Comparison of ENCODE assay signal across 30 mouse cellular contexts in genomic region chr6:30569331-30569730, GRCm38 (mm10). TPM values are rescaled to one million over a fixed set of nuclear protein-coding genes. Genes with fewer than 3 reads are reported as not detected.
DNase-seq lines count a peak whose midpoint lies in the region; ATAC-seq and TF ChIP-seq lines count a peak whose summit lies in the region.
"Had no signal": no experiment of that assay in that cellular context is flagged by ENCODE, and none has a peak within 500 bp of the region (broad histone marks: within the 10 kb centered on the region; RNA-seq: fewer than 3 reads in every experiment).

No protein-coding gene starts in this region.

- intact Hi-C loops in left cerebral cortex, postnatal 36 days (cut with DNase I), result no loop called here

- no peak for TF ChIP-seq CTCF in hindbrain, postnatal 0 days (IDR thresholded peaks at IDR 0.05; ENCODE audit: low read depth)
- TF ChIP-seq CTCF in cortical plate, adult 2 months (IDR thresholded peaks at IDR 0.05; ENCODE audit: extremely low read depth, insufficient read depth, low read length), result no peak

- no peaks in the 10 kb centered on the region for H3K9me3 ChIP-seq in hindbrain, embryonic 13.5 days
- H3K9me3 ChIP-seq in hindbrain, postnatal 0 days (ENCODE audit: low read length), result no peaks in the 10 kb centered on the region
- H3K9me3 ChIP-seq: kidney, embryonic 15.5 days; liver, embryonic 15.5 days; lung, embryonic 15.5 days; megakaryocyte, embryonic 14.5 days; midbrain, embryonic 15.5 days had no signal

- peaks cover 21% of the 10 kb centered on the region for H3K4me1 ChIP-seq in hindbrain, embryonic 13.5 days (replicated peaks)
- H3K4me1 ChIP-seq in hindbrain, postnatal 0 days (ENCODE audit: insufficient read depth, low read length), result peaks cover 9% of the 10 kb centered on the region; the same call in 1 of the 2 replicates
- H3K4me1 ChIP-seq in cortical plate, adult 2 months (ENCODE audit: control insufficient read depth, insufficient read depth, low read length), result peaks cover 16% of the 10 kb centered on the region
- H3K4me1 ChIP-seq: liver, embryonic 15.5 days; megakaryocyte, embryonic 14.5 days had no signal

- WGBS in hindbrain, embryonic 13.5 days, result 82% methylated on average over 10 of the region's 10 CpGs
- 76% methylated on average over 10 of the region's 10 CpGs for WGBS in hindbrain, postnatal 0 days

- no peaks in the 10 kb centered on the region for H3K27me3 ChIP-seq in hindbrain, embryonic 13.5 days
- H3K27me3 ChIP-seq in hindbrain, postnatal 0 days (ENCODE audit: insufficient read depth, low read length), result no peaks in the 10 kb centered on the region
- H3K27me3 ChIP-seq: kidney, embryonic 15.5 days; liver, embryonic 15.5 days; lung, embryonic 15.5 days; midbrain, embryonic 15.5 days had no signal

- no peak for ATAC-seq in hindbrain, embryonic 13.5 days (ENCODE audit: low FRiP score)
- ATAC-seq in hindbrain, postnatal 0 days, result no peak
- ATAC-seq: forebrain, postnatal 0 days; intestine, postnatal 0 days; midbrain, embryonic 15.5 days had no signal

- no peak for DNase-seq in hindbrain, postnatal 0 days (ENCODE audit: low spot score)
- DNase-seq in left cerebral cortex, postnatal 36 days (ENCODE audit: low spot score in 2 of 2), result peak; percentile 56 to 65
- DNase-seq in left cerebral cortex, adult 8-10 months (ENCODE audit: low spot score in 2 of 2), result no peak
- peak; percentile 75 for DNase-seq in brain, adult 2 months (ENCODE audit: low read depth, low spot score)
- no peak for DNase-seq in adipocyte (ENCODE audit: low spot score)
- no peak for DNase-seq in embryo, embryonic 11 days
- DNase-seq: adrenal gland, postnatal 10 days; cerebellum, adult 2 months; cerebellum, postnatal 25 days; forebrain, postnatal 0 days; gastrocnemius, postnatal 36 days; kidney, postnatal 36 days; liver; lung, postnatal 36 days; thymus, postnatal 25 days had no signal

- no peaks in the 10 kb centered on the region for H3K36me3 ChIP-seq in hindbrain, embryonic 13.5 days
- no peaks in the 10 kb centered on the region for H3K36me3 ChIP-seq in hindbrain, postnatal 0 days (ENCODE audit: insufficient read depth, low read length)
- H3K36me3 ChIP-seq: kidney, embryonic 15.5 days; liver, embryonic 15.5 days; lung, embryonic 15.5 days; midbrain, embryonic 15.5 days had no signal

- no peak overlapping the region for H3K4me2 ChIP-seq in hindbrain, embryonic 13.5 days
- H3K4me2 ChIP-seq in hindbrain, postnatal 0 days (ENCODE audit: low read depth, low read length), result no peak overlapping the region
- H3K4me2 ChIP-seq: hindbrain, embryonic 14.5 days; kidney, embryonic 15.5 days; liver, embryonic 15.5 days; lung, embryonic 15.5 days; midbrain, embryonic 15.5 days had no signal

- no peak overlapping the region for H3K4me3 ChIP-seq in hindbrain, embryonic 13.5 days
- no peak overlapping the region for H3K4me3 ChIP-seq in hindbrain, postnatal 0 days (ENCODE audit: low read length)
- no peak overlapping the region for H3K4me3 ChIP-seq in cortical plate, adult 2 months (ENCODE audit: insufficient read depth, low read length)
- H3K4me3 ChIP-seq: kidney, embryonic 15.5 days; liver, embryonic 15.5 days; lung, embryonic 15.5 days; megakaryocyte, embryonic 14.5 days; midbrain, embryonic 15.5 days had no signal

- peak overlapping the region; percentile 36 for H3K27ac ChIP-seq in hindbrain, embryonic 13.5 days
- no peak overlapping the region for H3K27ac ChIP-seq in hindbrain, postnatal 0 days
- peak overlapping the region; percentile 68 for H3K27ac ChIP-seq in cortical plate, adult 2 months (ENCODE audit: insufficient read depth, low read length)
- H3K27ac ChIP-seq: hindbrain, embryonic 14.5 days; kidney, embryonic 15.5 days; liver, embryonic 15.5 days; lung, embryonic 15.5 days; midbrain, embryonic 15.5 days had no signal

- no peak overlapping the region for H3K9ac ChIP-seq in hindbrain, embryonic 13.5 days
- no peak overlapping the region for H3K9ac ChIP-seq in hindbrain, postnatal 0 days (replicated peaks; ENCODE audit: low read length)
- H3K9ac ChIP-seq: forebrain, postnatal 0 days; hindbrain, embryonic 14.5 days; kidney, embryonic 15.5 days; liver, embryonic 15.5 days; lung, embryonic 15.5 days; midbrain, embryonic 15.5 days had no signal

- no peak; the same call in 1 of the 2 replicates for TF ChIP-seq POLR2A in cortical plate, adult 2 months (IDR thresholded peaks at IDR 0.05; ENCODE audit: extremely low read depth, insufficient read depth, low read length)

RNA-seq across cellular contexts. Expression of gene Cpa4, which starts 1.2 kb away (rescaled TPM):
- polyA plus RNA-seq in hindbrain, embryonic 13.5 days (2015; fragmentation: Nextera tagmentation; extraction: Ambion mirVana), result 1.4 and 1.5 TPM in 2 replicates
- total RNA-seq in hindbrain, postnatal 0 days (2014; rRNA removed), result 0.11 and 0.16 TPM in 2 replicates
- 0.45 and 0.53 TPM in 2 replicates for polyA plus RNA-seq in hindbrain, postnatal 0 days (2015; fragmentation: Nextera tagmentation; extraction: Ambion mirVana)
- total RNA-seq in left cerebral cortex, postnatal 36 days (2021), result under 1 TPM; 0.18 to 0.25 TPM
- under 1 TPM; 0.17 to 0.39 (median 0.18) TPM for total RNA-seq in left cerebral cortex, adult 8-10 months (2022)
- 0.10 and 0.15 TPM in 2 replicates for polyA plus RNA-seq in cortical plate, adult 2 months (2012; rRNA removed)
- total RNA-seq: gastrocnemius, adult 18-20 months; gastrocnemius, postnatal 36 days; MEL had no signal
- polyA plus RNA-seq: C2C12 had no signal

RNA-seq across cellular contexts. Expression of gene Cpa2, which starts 27.9 kb away (rescaled TPM):
- 6.9 and 8.7 TPM in 2 replicates for polyA plus RNA-seq in hindbrain, embryonic 13.5 days (2015; fragmentation: Nextera tagmentation; extraction: Ambion mirVana)
- total RNA-seq in hindbrain, postnatal 0 days (2014; rRNA removed), result 6.2 and 8.1 TPM in 2 replicates
- polyA plus RNA-seq in hindbrain, postnatal 0 days (2015; fragmentation: Nextera tagmentation; extraction: Ambion mirVana), result 14.9 and 15.7 TPM in 2 replicates
- total RNA-seq in left cerebral cortex, postnatal 36 days (2021), result 1 to 10 TPM in 1 of 2 experiments, under 1 TPM in 1; 0.70 to 3.1 TPM
- total RNA-seq in left cerebral cortex, adult 8-10 months (2022), result 1 to 10 TPM; 1.2 to 4.0 (median 2.1) TPM
- polyA plus RNA-seq in cortical plate, adult 2 months (2012; rRNA removed), result 3.1 and 3.4 TPM in 2 replicates
- total RNA-seq: gastrocnemius, adult 18-20 months; gastrocnemius, postnatal 36 days had no signal
- polyA plus RNA-seq: C2C12 had no signal

RNA-seq across cellular contexts. Expression of gene Cpa5, which starts 41.5 kb away (rescaled TPM):
- not detected in 2 replicates for polyA plus RNA-seq in hindbrain, embryonic 13.5 days (2015; fragmentation: Nextera tagmentation; extraction: Ambion mirVana)
- total RNA-seq in hindbrain, postnatal 0 days (2014; rRNA removed), result not detected in 2 replicates
- polyA plus RNA-seq in hindbrain, postnatal 0 days (2015; fragmentation: Nextera tagmentation; extraction: Ambion mirVana), result 0.14 TPM in 1 of 2 replicates, not detected in the other
- total RNA-seq in left cerebral cortex, postnatal 36 days (2021), result not detected
- total RNA-seq in left cerebral cortex, adult 8-10 months (2022), result not detected
- 0.08 and 0.09 TPM in 2 replicates for polyA plus RNA-seq in cortical plate, adult 2 months (2012; rRNA removed)
- total RNA-seq: adrenal gland, postnatal 10 days; forebrain, postnatal 0 days; gastrocnemius, adult 18-20 months; gastrocnemius, postnatal 36 days; heart, postnatal 10 days; MEL had no signal
- polyA plus RNA-seq: C2C12; cerebellum, adult 2 months; forebrain, postnatal 0 days; intestine, postnatal 0 days; lung, embryonic 15.5 days; midbrain, embryonic 15.5 days; neural tube, embryonic 14.5 days had no signal

RNA-seq across cellular contexts. Expression of gene Ssmem1, which starts 59.7 kb away (rescaled TPM):
- polyA plus RNA-seq in hindbrain, embryonic 13.5 days (2015; fragmentation: Nextera tagmentation; extraction: Ambion mirVana), result 0.12 and 0.39 TPM in 2 replicates
- total RNA-seq in hindbrain, postnatal 0 days (2014; rRNA removed), result 0.26 TPM in 1 of 2 replicates, not detected in the other
- 0.18 and 0.39 TPM in 2 replicates for polyA plus RNA-seq in hindbrain, postnatal 0 days (2015; fragmentation: Nextera tagmentation; extraction: Ambion mirVana)
- under 1 TPM; 0.84 to 0.94 TPM for total RNA-seq in left cerebral cortex, postnatal 36 days (2021)
- total RNA-seq in left cerebral cortex, adult 8-10 months (2022), result 1 to 10 TPM in 1 of 4 experiments, under 1 TPM in 3; 0.58 to 1.1 (median 0.86) TPM
- polyA plus RNA-seq in cortical plate, adult 2 months (2012; rRNA removed), result 0.10 TPM in 1 of 2 replicates, not detected in the other
- total RNA-seq: gastrocnemius, adult 18-20 months; heart, postnatal 10 days had no signal
- polyA plus RNA-seq: forebrain, postnatal 0 days; intestine, postnatal 0 days; kidney, embryonic 15.5 days; stomach, embryonic 14.5 days had no signal

RNA-seq across cellular contexts. Expression of gene Tmem209, which starts 59.7 kb away (rescaled TPM):
- polyA plus RNA-seq in hindbrain, embryonic 13.5 days (2015; fragmentation: Nextera tagmentation; extraction: Ambion mirVana), result 29.5 and 33.4 TPM in 2 replicates
- total RNA-seq in hindbrain, postnatal 0 days (2014; rRNA removed), result 35.3 and 50.0 TPM in 2 replicates
- 23.2 and 25.0 TPM in 2 replicates for polyA plus RNA-seq in hindbrain, postnatal 0 days (2015; fragmentation: Nextera tagmentation; extraction: Ambion mirVana)
- total RNA-seq in left cerebral cortex, postnatal 36 days (2021), result 10 to 100 TPM; 19.1 to 20.7 TPM
- 10 to 100 TPM; 22.8 to 25.2 (median 24.0) TPM for total RNA-seq in left cerebral cortex, adult 8-10 months (2022)
- polyA plus RNA-seq in cortical plate, adult 2 months (2012; rRNA removed), result 28.0 and 33.2 TPM in 2 replicates

Comparison
In these comparisons a context has a peak if more than half of its experiments do, and no peak if none do; other contexts are left out.
1. DNase-seq: peak in left cerebral cortex, postnatal 36 days (2 of 2) and brain, adult 2 months (single experiment); none in hindbrain, postnatal 0 days (single experiment), left cerebral cortex, adult 8-10 months (0 of 2), adipocyte (single experiment) and embryo, embryonic 11 days (single experiment).